Mouse (Mus musculus) adipocyte (in vitro differentiated cells): Measurements from ENCODE around the gene Rab31.

ENCODE experiments used
- DNase-seq: peaks from one replicate; pipeline ENCODE4 v3.0.0-alpha.2; 2016; ENCODE audit warnings: low spot score

The Rab31 gene

GRCm38 (mm10) chr17:65625563-65625962, 147.0 kb downstream of the Rab31 start:
- no peak for DNase-seq

- no peak for DNase-seq
Observed at GRCm38 (mm10) chr17:65623130-65623529, 149.4 kb downstream of the Rab31 start.

- peak; percentile 76 for DNase-seq
Observed at GRCm38 (mm10) chr17:65618431-65618830, 154.1 kb downstream of the Rab31 start.

GRCm38 (mm10) chr17:65615678-65616077, 156.9 kb downstream of the Rab31 start:
- no peak for DNase-seq

GRCm38 (mm10) chr17:65614431-65614830, 158.1 kb downstream of the Rab31 start:
- no peak for DNase-seq

GRCm38 (mm10) chr17:65613463-65614412, 158.8 kb downstream of the Rab31 start, which contains the start of gene Vapa:
TSS of gene Vapa (minus strand) at chr17:65613555.
- peak; percentile 98 for DNase-seq

- no peak for DNase-seq
Observed at GRCm38 (mm10) chr17:65613142-65613462, 159.4 kb downstream of the Rab31 start.

- peak; percentile 50 for DNase-seq
Observed at GRCm38 (mm10) chr17:65612391-65613141, 160.0 kb downstream of the Rab31 start.

GRCm38 (mm10) chr17:65611721-65612120, 160.8 kb downstream of the Rab31 start:
- no peak for DNase-seq

- DNase-seq: no peak
Observed at GRCm38 (mm10) chr17:65608743-65609142, 163.8 kb downstream of the Rab31 start.

GRCm38 (mm10) chr17:65608312-65608687, 164.3 kb downstream of the Rab31 start:
- no peak for DNase-seq

GRCm38 (mm10) chr17:65607574-65608311, 164.8 kb downstream of the Rab31 start:
- DNase-seq: no peak

- no peak for DNase-seq
Observed at GRCm38 (mm10) chr17:65606014-65606413, 166.5 kb downstream of the Rab31 start.

GRCm38 (mm10) chr17:65604892-65605291, 167.7 kb downstream of the Rab31 start:
- peak; percentile 40 for DNase-seq

GRCm38 (mm10) chr17:65604315-65604714, 168.2 kb downstream of the Rab31 start:
- DNase-seq: no peak
